Mouse (Mus musculus): ENCODE data around the gene Ano6.

- TF ChIP-seq CTCF (IDR thresholded peaks at IDR 0.05; ENCODE audit: control insufficient read depth, insufficient read depth, low read length), result no peak
- no peak for TF ChIP-seq POLR2A (IDR thresholded peaks at IDR 0.05; ENCODE audit: borderline replicate concordance, control insufficient read depth, low read depth, low read length)
These were observed 19.7 kb downstream of the Ano6 start for GRCm38 (mm10) chr15:95810357-95810761.

All from bone marrow, adult 2 months (tissue).